9 mouse cellular contexts compared by ENCODE assay signal in the genomic region with DNA sequence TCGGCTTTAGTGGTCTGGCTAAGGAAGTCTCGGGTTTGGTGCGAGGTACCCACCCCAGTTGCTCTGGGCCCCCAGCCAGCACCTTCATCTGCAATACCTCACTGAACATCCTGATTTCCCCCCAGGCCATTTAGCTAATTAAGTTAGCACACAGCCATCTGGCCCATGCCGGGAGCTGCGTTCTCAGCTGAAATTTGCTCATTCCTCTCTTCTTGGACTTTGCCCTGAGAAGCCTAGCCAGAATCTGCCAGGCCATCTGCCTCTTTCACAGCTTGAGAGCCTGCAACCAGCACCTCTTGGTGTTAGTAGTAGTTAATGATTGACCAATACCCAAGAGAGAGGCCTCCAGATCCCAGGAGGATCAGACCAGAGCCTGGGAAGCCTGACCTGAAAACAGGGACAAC. TPM values are rescaled to one million over a fixed set of nuclear protein-coding genes. Genes with fewer than 3 reads are reported as not detected.
DNase-seq lines count a peak whose midpoint lies in the region; ATAC-seq lines count a peak whose summit lies in the region.
"Had no signal": no experiment of that assay in that cellular context is flagged by ENCODE, and none has a peak within 500 bp of the region (broad histone marks: within the 10 kb centered on the region; RNA-seq: fewer than 3 reads in every experiment).

No protein-coding gene starts in this region.

- H3K27me3 ChIP-seq in hindbrain, embryonic 15.5 days, result no peaks in the 10 kb centered on the region
- H3K27me3 ChIP-seq in hindbrain, embryonic 10.5 days (ENCODE audit: insufficient read depth, poor library complexity, severe bottlenecking), result no peaks in the 10 kb centered on the region
- H3K27me3 ChIP-seq in neural tube, embryonic 14.5 days (ENCODE audit: control insufficient read depth, insufficient read depth, low read length), result no peaks in the 10 kb centered on the region
- H3K27me3 ChIP-seq in midbrain, embryonic 16.5 days (ENCODE audit: control insufficient read depth, insufficient read depth, low read depth, low read length), result no peaks in the 10 kb centered on the region

- peaks cover 77% of the 10 kb centered on the region for H3K36me3 ChIP-seq in hindbrain, embryonic 15.5 days
- peaks cover 100% of the 10 kb centered on the region for H3K36me3 ChIP-seq in hindbrain, embryonic 10.5 days
- peaks cover 78% of the 10 kb centered on the region for H3K36me3 ChIP-seq in neural tube, embryonic 14.5 days (ENCODE audit: control insufficient read depth, insufficient read depth, low read length)
- peaks cover 48% of the 10 kb centered on the region for H3K36me3 ChIP-seq in midbrain, embryonic 16.5 days (ENCODE audit: control insufficient read depth, insufficient read depth, low read length)

- no peaks in the 10 kb centered on the region for H3K9me3 ChIP-seq in hindbrain, embryonic 15.5 days
- H3K9me3 ChIP-seq in hindbrain, embryonic 10.5 days, result no peaks in the 10 kb centered on the region
- H3K9me3 ChIP-seq in neural tube, embryonic 14.5 days (ENCODE audit: control insufficient read depth, low read length), result no peaks in the 10 kb centered on the region
- H3K9me3 ChIP-seq in midbrain, embryonic 16.5 days (replicated peaks; ENCODE audit: control insufficient read depth, low read length, poor library complexity, severe bottlenecking), result no peaks in the 10 kb centered on the region

- H3K4me1 ChIP-seq in hindbrain, embryonic 15.5 days (replicated peaks), result peaks cover 21% of the 10 kb centered on the region
- H3K4me1 ChIP-seq in hindbrain, embryonic 10.5 days (replicated peaks), result peaks cover 11% of the 10 kb centered on the region; the same call in 1 of the 2 replicates
- H3K4me1 ChIP-seq in neural tube, embryonic 14.5 days (ENCODE audit: control insufficient read depth, insufficient read depth, low read length), result no peaks in the 10 kb centered on the region; the same call in 1 of the 2 replicates
- no peaks in the 10 kb centered on the region for H3K4me1 ChIP-seq in midbrain, embryonic 16.5 days (ENCODE audit: control insufficient read depth, insufficient read depth, low read length)

- no peak overlapping the region for H3K4me2 ChIP-seq in hindbrain, embryonic 15.5 days
- H3K4me2 ChIP-seq in neural tube, embryonic 14.5 days (ENCODE audit: low read depth, low read length), result no peak overlapping the region
- H3K4me2 ChIP-seq in midbrain, embryonic 16.5 days (ENCODE audit: low read length), result no peak overlapping the region

- 39% methylated on average over 5 of the region's 5 CpGs for WGBS in hindbrain, embryonic 15.5 days
- 83% methylated on average over 5 of the region's 5 CpGs for WGBS in hindbrain, embryonic 10.5 days
- 40% methylated on average over 5 of the region's 5 CpGs for WGBS in neural tube, embryonic 14.5 days
- 59% methylated on average over 5 of the region's 5 CpGs for WGBS in midbrain, embryonic 16.5 days

- no peak for DNase-seq in hindbrain, embryonic 10.5 days (ENCODE audit: low spot score)
- DNase-seq in cerebellum, adult 18-20 months, result peak; percentile 85 to 92
- DNase-seq in kidney, adult 11 months, result peak; percentile 92
- DNase-seq in testis, postnatal 14 days (ENCODE audit: low spot score), result no peak
- DNase-seq in frontal cortex, adult 2 months (ENCODE audit: extremely low spot score in 1 of 2, low spot score in 1 of 2), result no peak
- DNase-seq: heart, postnatal 36 days had no signal

- no peak overlapping the region for H3K4me3 ChIP-seq in hindbrain, embryonic 15.5 days
- H3K4me3 ChIP-seq in hindbrain, embryonic 10.5 days, result no peak overlapping the region
- no peak overlapping the region for H3K4me3 ChIP-seq in neural tube, embryonic 14.5 days (ENCODE audit: low read depth, low read length)
- H3K4me3 ChIP-seq in midbrain, embryonic 16.5 days (ENCODE audit: low read depth, low read length), result no peak overlapping the region

- H3K27ac ChIP-seq in hindbrain, embryonic 15.5 days (replicated peaks), result peak overlapping the region; percentile 60; the same call in 1 of the 2 replicates
- no peak overlapping the region for H3K27ac ChIP-seq in hindbrain, embryonic 10.5 days
- H3K27ac ChIP-seq in neural tube, embryonic 14.5 days (ENCODE audit: low read depth, low read length), result no peak overlapping the region
- no peak overlapping the region for H3K27ac ChIP-seq in midbrain, embryonic 16.5 days (ENCODE audit: low read length)

- no peak overlapping the region for H3K9ac ChIP-seq in hindbrain, embryonic 15.5 days
- no peak overlapping the region for H3K9ac ChIP-seq in neural tube, embryonic 14.5 days (replicated peaks; ENCODE audit: low read depth, low read length)
- no peak overlapping the region for H3K9ac ChIP-seq in midbrain, embryonic 16.5 days (ENCODE audit: low read depth, low read length)

- ATAC-seq in hindbrain, embryonic 15.5 days (ENCODE audit: low FRiP score, low read depth), result 0 out of 2 replicates have a peak, but pooled peaks have one; percentile 13
- ATAC-seq in neural tube, embryonic 14.5 days (ENCODE audit: low read depth), result peak; percentile 52; the same call in 1 of the 2 replicates
- ATAC-seq in midbrain, embryonic 16.5 days, result no peak

RNA-seq across cellular contexts. Expression of gene Acly, which starts 9.6 kb away (rescaled TPM):
- 228 and 230 TPM in 2 replicates for polyA plus RNA-seq in hindbrain, embryonic 15.5 days (2015; fragmentation: Nextera tagmentation; extraction: Ambion mirVana)
- polyA plus RNA-seq in hindbrain, embryonic 10.5 days (2016; fragmentation: Nextera tagmentation; extraction: Ambion mirVana), result 356 and 388 TPM in 2 replicates
- 191 and 250 TPM in 2 replicates for polyA plus RNA-seq in neural tube, embryonic 14.5 days (2014; fragmentation: Nextera tagmentation; extraction: Ambion mirVana)
- 108 and 113 TPM in 2 replicates for polyA plus RNA-seq in frontal cortex, adult 2 months (2012; rRNA removed)
- polyA plus RNA-seq in midbrain, embryonic 16.5 days (2015; fragmentation: Nextera tagmentation; extraction: Ambion mirVana), result 218 and 229 TPM in 2 replicates

RNA-seq across cellular contexts. Expression of gene Ttc25, which starts 27.2 kb away (rescaled TPM):
- polyA plus RNA-seq in hindbrain, embryonic 15.5 days (2015; fragmentation: Nextera tagmentation; extraction: Ambion mirVana), result 2.6 and 2.7 TPM in 2 replicates
- polyA plus RNA-seq in hindbrain, embryonic 10.5 days (2016; fragmentation: Nextera tagmentation; extraction: Ambion mirVana), result 3.2 and 3.3 TPM in 2 replicates
- 1.7 and 2.2 TPM in 2 replicates for polyA plus RNA-seq in neural tube, embryonic 14.5 days (2014; fragmentation: Nextera tagmentation; extraction: Ambion mirVana)
- polyA plus RNA-seq in frontal cortex, adult 2 months (2012; rRNA removed), result 1.5 and 2.0 TPM in 2 replicates
- polyA plus RNA-seq in midbrain, embryonic 16.5 days (2015; fragmentation: Nextera tagmentation; extraction: Ambion mirVana), result 2.9 and 3.5 TPM in 2 replicates

RNA-seq across cellular contexts. Expression of gene Klhl11, which starts 45.6 kb away (rescaled TPM):
- polyA plus RNA-seq in hindbrain, embryonic 15.5 days (2015; fragmentation: Nextera tagmentation; extraction: Ambion mirVana), result 9.8 and 11.1 TPM in 2 replicates
- polyA plus RNA-seq in hindbrain, embryonic 10.5 days (2016; fragmentation: Nextera tagmentation; extraction: Ambion mirVana), result 6.1 and 6.9 TPM in 2 replicates
- polyA plus RNA-seq in neural tube, embryonic 14.5 days (2014; fragmentation: Nextera tagmentation; extraction: Ambion mirVana), result 15.7 and 16.1 TPM in 2 replicates
- 13.6 and 13.7 TPM in 2 replicates for polyA plus RNA-seq in frontal cortex, adult 2 months (2012; rRNA removed)
- polyA plus RNA-seq in midbrain, embryonic 16.5 days (2015; fragmentation: Nextera tagmentation; extraction: Ambion mirVana), result 10.3 and 11.0 TPM in 2 replicates

RNA-seq across cellular contexts. Expression of gene Cnp, which starts 56.5 kb away (rescaled TPM):
- polyA plus RNA-seq in hindbrain, embryonic 15.5 days (2015; fragmentation: Nextera tagmentation; extraction: Ambion mirVana), result 60.1 and 61.3 TPM in 2 replicates
- polyA plus RNA-seq in hindbrain, embryonic 10.5 days (2016; fragmentation: Nextera tagmentation; extraction: Ambion mirVana), result 22.7 and 27.3 TPM in 2 replicates
- 41.1 and 49.3 TPM in 2 replicates for polyA plus RNA-seq in neural tube, embryonic 14.5 days (2014; fragmentation: Nextera tagmentation; extraction: Ambion mirVana)
- 227 and 230 TPM in 2 replicates for polyA plus RNA-seq in frontal cortex, adult 2 months (2012; rRNA removed)
- 46.5 and 57.8 TPM in 2 replicates for polyA plus RNA-seq in midbrain, embryonic 16.5 days (2015; fragmentation: Nextera tagmentation; extraction: Ambion mirVana)

Comparison
In these comparisons a context has a peak if more than half of its experiments do, and no peak if none do; other contexts are left out.
1. DNase-seq: peak in cerebellum, adult 18-20 months (2 of 2) and kidney, adult 11 months (single experiment); none in hindbrain, embryonic 10.5 days (single experiment), testis, postnatal 14 days (single experiment) and frontal cortex, adult 2 months (0 of 2).